Mouse (Mus musculus) embryonic facial prominence, embryonic 14.5 days (tissue): Measurements from ENCODE around the gene Them7. TPM values are rescaled to one million over a fixed set of nuclear protein-coding genes. Genes with fewer than 3 reads are reported as not detected.

ENCODE experiments used
- ATAC-seq: fragments of 200-750 bp; cut with Nextera tagmentation; 2 replicates; pipeline ENCODE4 v1.8.0; 2017; ENCODE audit warnings: low read depth, moderate number of reproducible peaks, moderate TSS enrichment
- DNase-seq: peaks from one replicate; pipeline ENCODE4 v3.0.0-alpha.2; 2015; ENCODE audit warnings: low spot score
- H3K27ac ChIP-seq: fragments of 300-500 bp; sonication (generic); replicated peaks from 2 replicates; pipeline ENCODE4 v1.5.1; 2014; ENCODE audit warnings: low read depth, mild to moderate bottlenecking, low read length, moderate library complexity
- H3K27me3 ChIP-seq: fragments of 300-500 bp; sonication (generic); replicated peaks from 2 replicates; pipeline ENCODE4 v1.6.1; 2014; ENCODE audit warnings: low read length; ENCODE audit not compliant: control insufficient read depth, insufficient read depth
- H3K36me3 ChIP-seq: fragments of 300-500 bp; sonication (generic); 2 replicates; pipeline ENCODE4 v1.6.1; 2014; ENCODE audit warnings: low read length, mixed read lengths; ENCODE audit not compliant: control insufficient read depth, insufficient read depth
- H3K4me1 ChIP-seq: fragments of 300-500 bp; sonication (generic); 2 replicates; pipeline ENCODE4 v1.6.1; 2014; ENCODE audit warnings: antibody characterized with exemption, low read length; ENCODE audit not compliant: control insufficient read depth, insufficient read depth
- H3K4me2 ChIP-seq: fragments of 300-500 bp; sonication (generic); 2 replicates; pipeline ENCODE4 v1.6.1; 2014; ENCODE audit warnings: low read depth, mild to moderate bottlenecking, low read length, moderate library complexity, mixed read lengths
- H3K4me3 ChIP-seq: fragments of 300-500 bp; sonication (generic); 2 replicates; pipeline ENCODE4 v1.5.1; 2014; ENCODE audit warnings: low read depth, mild to moderate bottlenecking, low read length
- H3K9ac ChIP-seq: fragments of 300-500 bp; sonication (generic); 2 replicates; pipeline ENCODE4 v1.6.1; 2014; ENCODE audit warnings: low read depth, mild to moderate bottlenecking, low read length, moderate library complexity, mixed read lengths
- H3K9me3 ChIP-seq: fragments of 300-500 bp; sonication (generic); 2 replicates; pipeline ENCODE4 v1.6.1; 2016; ENCODE audit warnings: low read length; ENCODE audit not compliant: control insufficient read depth
- WGBS: fragments of 180-500 bp; shearing (Covaris S2); extraction: QIAGEN DNeasy Blood & Tissue Kit; methylation state at CpG from one replicate; pipeline ENCODE4 v1.1.7; 2014; 5-methylcytosine and 5-hydroxymethylcytosine counted together
- polyA plus RNA-seq: library from polyadenylated mRNA; unstranded; fragments of >200 nt; fragmentation: Nextera tagmentation; extraction: Ambion mirVana; gene quantifications from 2 replicates; pipeline ENCODE4 v1.2.1, GENCODE M21; 2014

Them7 gene
- polyA plus RNA-seq, 1 experiment from 2014 or later, result 0.35 TPM

DNA sequence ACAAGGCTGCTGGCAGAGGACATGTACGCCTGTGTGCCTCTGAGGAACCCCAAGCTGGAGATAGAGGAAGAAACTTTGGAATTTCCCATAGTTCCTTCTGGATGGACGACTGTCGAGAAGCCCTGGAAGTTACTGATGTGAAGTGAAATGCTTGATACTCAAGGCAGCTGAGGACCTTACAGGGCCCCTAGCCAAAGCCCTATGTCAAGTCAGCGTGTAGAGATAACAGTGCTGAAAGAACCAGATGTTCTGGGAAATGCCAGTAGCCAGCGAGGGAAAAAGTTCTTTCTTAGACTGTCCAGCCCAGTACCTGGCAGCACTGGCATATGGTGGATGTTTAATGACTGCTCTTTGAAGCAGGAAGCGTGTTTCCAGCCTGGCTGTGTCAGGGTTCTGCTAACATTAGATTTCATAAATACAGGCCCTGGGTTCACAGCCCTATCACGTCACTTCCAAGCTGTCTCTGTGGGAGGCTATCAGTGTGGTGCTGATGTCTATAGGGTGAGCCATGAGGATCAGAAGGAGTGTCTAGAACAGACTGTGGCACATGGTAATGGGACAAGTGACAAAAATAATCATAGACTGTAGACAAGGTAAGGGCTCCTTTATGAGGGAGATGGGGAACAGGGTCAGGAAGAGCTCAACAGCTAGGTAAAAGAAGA is 2.3 kb downstream of the Them7 start:
- ATAC-seq (no peak), DNase-seq (no peak)
- Histone ChIP-seq H3K27me3 (peaks cover 8% of the 10 kb centered on the region), H3K36me3 (no peaks in the 10 kb centered on the region), H3K9ac (no peak overlapping the region), H3K4me1 (peaks cover 9% of the 10 kb centered on the region), H3K4me3 (no peak overlapping the region), H3K9me3 (no peaks in the 10 kb centered on the region), H3K4me2 (no peak overlapping the region), H3K27ac (no peak overlapping the region)
- 42% methylated on average over 7 of the region's 7 CpGs for WGBS

- DNase-seq, result no peak
Measured at GRCm38 (mm10) chr2:105228416-105228815, 4.3 kb downstream of the Them7 start.

GRCm38 (mm10) chr2:105230333-105230732 is 6.2 kb downstream of the Them7 start:
- H3K27ac ChIP-seq, result no peak overlapping the region
- no peak overlapping the region for H3K4me3 ChIP-seq
- peak; percentile 79 for DNase-seq
- no peak overlapping the region for H3K9ac ChIP-seq
- ATAC-seq, result 0 out of 2 replicates have a peak, but pooled peaks have one; percentile 76
- H3K9me3 ChIP-seq, result no peaks in the 10 kb centered on the region
- H3K36me3 ChIP-seq, result no peaks in the 10 kb centered on the region
- H3K27me3 ChIP-seq, result peaks cover 12% of the 10 kb centered on the region
- WGBS, result 4% methylated on average over 1 of the region's 1 CpGs
- no peaks in the 10 kb centered on the region for H3K4me1 ChIP-seq
- H3K4me2 ChIP-seq, result no peak overlapping the region

More at GRCm38 (mm10) chr2:105228416-105228815, 4.3 kb downstream of the Them7 start:
- peaks cover 12% of the 10 kb centered on the region for H3K27me3 ChIP-seq
- H3K9me3 ChIP-seq, result no peaks in the 10 kb centered on the region
- H3K36me3 ChIP-seq, result no peaks in the 10 kb centered on the region
- H3K9ac ChIP-seq, result no peak overlapping the region
- no peak overlapping the region for H3K4me3 ChIP-seq
- H3K27ac ChIP-seq, result no peak overlapping the region
- no peak for ATAC-seq
- H3K4me1 ChIP-seq, result peaks cover 9% of the 10 kb centered on the region
- no peak overlapping the region for H3K4me2 ChIP-seq
- 55% methylated on average over 2 of the region's 2 CpGs for WGBS

DNA sequence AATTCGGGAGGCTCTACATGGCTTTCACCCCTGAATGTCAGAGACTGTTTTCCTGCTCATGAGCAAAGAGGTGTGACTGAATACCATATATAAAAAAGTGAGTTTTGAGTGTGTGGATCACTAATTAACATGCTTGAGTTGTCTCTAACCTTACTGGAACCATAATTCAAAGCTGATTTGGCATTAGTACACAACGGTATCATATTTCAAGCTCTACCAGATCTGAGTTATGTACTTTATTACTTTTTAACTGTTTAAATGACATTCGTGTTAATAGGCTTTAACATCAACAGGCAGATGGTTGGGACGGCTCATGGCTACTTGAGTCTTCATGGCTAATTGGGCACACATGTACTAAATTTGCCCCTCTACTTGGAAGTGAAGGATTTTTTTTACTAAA is 8.3 kb downstream of the Them7 start:
- no peak for DNase-seq
- H3K27me3 ChIP-seq, result peaks cover 12% of the 10 kb centered on the region; the same call in 1 of the 2 replicates
- 44% methylated on average over 4 of the region's 4 CpGs for WGBS
- no peak overlapping the region for H3K4me2 ChIP-seq
- H3K9ac ChIP-seq, result no peak overlapping the region
- H3K9me3 ChIP-seq, result no peaks in the 10 kb centered on the region
- no peak overlapping the region for H3K27ac ChIP-seq
- H3K36me3 ChIP-seq, result no peaks in the 10 kb centered on the region
- H3K4me1 ChIP-seq, result no peaks in the 10 kb centered on the region
- ATAC-seq, result no peak
- no peak overlapping the region for H3K4me3 ChIP-seq

GRCm38 (mm10) chr2:105234278-105234677 is 10.2 kb downstream of the Them7 start:
- no peak overlapping the region for H3K4me2 ChIP-seq
- H3K27me3 ChIP-seq, result peaks cover 12% of the 10 kb centered on the region; the same call in 1 of the 2 replicates
- no peaks in the 10 kb centered on the region for H3K9me3 ChIP-seq
- H3K27ac ChIP-seq, result no peak overlapping the region
- ATAC-seq (no peak), DNase-seq (peak; percentile 22)
- no peaks in the 10 kb centered on the region for H3K4me1 ChIP-seq
- no peak overlapping the region for H3K4me3 ChIP-seq
- no peaks in the 10 kb centered on the region for H3K36me3 ChIP-seq
- 50% methylated on average over 6 of the region's 6 CpGs for WGBS
- H3K9ac ChIP-seq, result no peak overlapping the region

DNA sequence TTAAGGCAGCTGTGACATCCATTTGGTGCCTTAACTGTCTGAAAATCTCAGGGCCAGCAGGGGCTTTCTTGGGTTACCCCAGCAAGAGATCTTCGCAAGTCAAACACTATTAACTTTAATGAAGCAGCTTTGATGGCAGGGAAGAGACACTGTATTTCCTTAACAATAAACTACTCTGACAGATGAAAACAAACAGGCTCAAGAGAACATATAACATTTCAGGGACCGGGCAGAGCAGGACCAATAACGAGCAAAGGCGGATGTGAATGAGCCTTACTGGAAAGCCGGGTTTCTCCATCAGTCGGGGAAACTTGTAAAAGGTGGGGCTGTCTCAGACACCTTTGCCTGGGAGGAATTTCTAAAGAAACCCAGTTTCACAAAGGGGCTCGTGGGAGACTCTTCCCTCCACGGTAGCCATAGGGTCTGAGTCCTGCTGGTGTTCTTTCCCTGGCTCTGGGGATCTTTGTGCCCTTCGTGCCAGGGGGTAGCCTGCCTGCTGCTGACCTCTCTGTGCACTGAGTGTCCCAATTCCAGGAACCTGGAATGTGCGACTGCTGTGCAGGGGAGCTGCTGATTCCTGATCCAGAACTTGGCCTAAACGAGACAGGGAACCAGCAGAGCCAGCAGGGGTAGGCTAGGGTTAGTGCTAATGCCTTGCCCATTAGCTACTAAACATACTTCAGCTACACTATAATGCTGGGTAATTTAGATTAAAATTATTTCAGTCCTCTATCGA is 11.4 kb downstream of the Them7 start:
- no peaks in the 10 kb centered on the region for H3K36me3 ChIP-seq
- ATAC-seq, result no peak
- WGBS, result 39% methylated on average over 12 of the region's 12 CpGs
- DNase-seq, result no peak
- no peak overlapping the region for H3K4me3 ChIP-seq
- H3K4me1 ChIP-seq, result no peaks in the 10 kb centered on the region
- no peak overlapping the region for H3K27ac ChIP-seq
- H3K27me3 ChIP-seq, result 0 out of 2 replicates have a peak, but pooled peaks cover 7% of the 10 kb centered on the region
- H3K9ac ChIP-seq, result no peak overlapping the region
- H3K9me3 ChIP-seq, result no peaks in the 10 kb centered on the region
- H3K4me2 ChIP-seq, result no peak overlapping the region

GRCm38 (mm10) chr2:105237424-105237823 is 13.3 kb downstream of the Them7 start:
- Histone ChIP-seq H3K9ac (no peak overlapping the region), H3K4me1 (no peaks in the 10 kb centered on the region), H3K27ac (no peak overlapping the region), H3K9me3 (no peaks in the 10 kb centered on the region), H3K36me3 (no peaks in the 10 kb centered on the region), H3K27me3 (no peaks in the 10 kb centered on the region), H3K4me3 (no peak overlapping the region), H3K4me2 (no peak overlapping the region)
- 51% methylated on average over 7 of the region's 7 CpGs for WGBS
- DNase-seq (no peak), ATAC-seq (no peak)

DNA sequence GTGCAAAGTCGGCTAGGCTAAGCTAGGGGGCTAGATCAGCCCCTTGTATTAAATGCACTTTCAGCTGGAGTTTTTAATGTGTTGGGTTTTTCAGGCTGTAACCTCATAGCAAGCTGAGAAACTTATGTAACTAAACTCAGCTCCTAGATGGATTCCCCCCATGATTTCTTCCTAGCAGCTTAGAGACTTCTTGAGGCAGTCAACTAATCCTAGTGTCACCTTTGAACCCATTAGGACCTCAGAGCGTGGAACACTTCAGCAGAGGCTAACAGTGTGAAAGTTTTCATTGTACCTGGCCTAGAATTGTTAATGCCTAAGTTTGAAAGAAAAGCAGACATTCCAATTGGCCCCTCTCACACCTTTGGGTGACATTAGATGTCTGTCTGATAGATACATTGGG is 13.7 kb downstream of the Them7 start:
- H3K4me3 ChIP-seq, result no peak overlapping the region
- DNase-seq (no peak), ATAC-seq (no peak)
- H3K4me2 ChIP-seq, result no peak overlapping the region
- H3K4me1 ChIP-seq, result no peaks in the 10 kb centered on the region
- H3K27me3 ChIP-seq, result no peaks in the 10 kb centered on the region
- 66% methylated on average over 2 of the region's 2 CpGs for WGBS
- H3K27ac ChIP-seq, result no peak overlapping the region
- H3K36me3 ChIP-seq, result no peaks in the 10 kb centered on the region
- no peak overlapping the region for H3K9ac ChIP-seq
- H3K9me3 ChIP-seq, result no peaks in the 10 kb centered on the region
